Mouse (Mus musculus) CD4-positive, CD25-positive, alpha-beta regulatory T cell (primary cell): Measurements from ENCODE around the gene Slc37a2. TPM values are rescaled to one million over a fixed set of nuclear protein-coding genes. Genes with fewer than 3 reads are reported as not detected.

Source experiments
- polyA plus RNA-seq: library from polyadenylated mRNA; unstranded; fragments of 100-300 nt; shearing (Covaris generic); gene quantifications from one replicate; pipeline ENCODE4 v1.2.1, GENCODE M21; 2017

The Slc37a2 gene
- 2.2 TPM for polyA plus RNA-seq

DNA sequence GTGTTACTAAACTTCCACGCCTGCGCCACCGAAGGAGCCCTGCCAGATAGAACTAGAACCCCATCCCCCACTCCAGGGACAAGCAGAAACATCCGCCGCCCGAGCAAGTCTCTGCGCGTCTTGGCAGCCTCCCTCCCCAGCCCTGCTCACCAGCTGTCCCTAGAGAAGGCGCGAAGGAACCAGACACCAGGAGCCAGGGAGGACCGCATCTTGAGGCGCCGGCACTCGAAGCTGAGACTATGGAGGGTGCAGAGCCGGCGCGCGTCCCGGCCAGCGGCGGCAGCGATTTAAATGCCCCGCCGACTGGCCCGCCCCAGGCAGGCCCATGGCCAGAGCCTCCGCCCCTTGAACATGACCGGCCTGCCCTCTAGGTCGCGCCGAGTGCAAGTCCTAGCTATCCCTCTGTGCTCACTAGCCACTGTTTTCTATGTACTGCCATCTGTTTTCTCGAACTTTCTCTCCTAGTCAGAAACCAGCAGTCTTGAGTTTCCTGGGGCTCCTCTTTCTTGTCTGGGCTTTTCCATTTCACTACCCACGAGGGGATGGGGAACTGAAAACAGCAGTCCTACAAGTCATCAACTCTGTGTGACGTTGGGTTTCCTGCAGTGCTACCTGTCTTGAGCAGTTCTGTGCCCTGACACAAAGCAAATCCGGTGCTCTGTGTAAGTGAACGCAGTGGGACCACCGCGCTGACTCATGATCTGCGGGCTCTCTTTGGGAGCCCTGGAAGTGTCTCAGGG lies at the start of gene Slc37a2:
Gene Slc37a2, minus strand, starts transcription at position 590 of the 740 bp plus-strand sequence.

DNA sequence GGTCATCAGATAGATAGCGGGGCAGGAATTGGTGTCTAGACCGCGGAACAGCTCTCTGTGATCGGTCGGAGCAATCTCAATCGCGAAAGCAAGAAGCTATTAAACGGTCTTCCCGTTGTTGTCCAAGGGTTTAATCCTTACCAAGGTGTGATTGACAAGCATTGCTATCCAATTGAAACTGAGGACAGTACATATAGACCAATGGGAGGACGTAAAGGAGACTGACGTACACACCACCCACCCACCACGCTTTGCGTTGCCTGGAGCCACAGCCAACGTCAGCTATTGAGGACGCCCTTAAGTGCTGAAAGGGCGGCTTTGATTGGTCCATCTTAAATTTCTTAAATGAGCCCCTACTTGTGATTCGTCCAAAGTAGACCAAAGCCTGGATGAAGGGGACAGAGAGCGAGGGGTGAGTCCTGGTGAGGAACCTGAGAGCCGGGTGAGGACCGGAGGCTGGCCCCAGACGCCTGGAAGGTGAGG lies 47.6 kb downstream of the Slc37a2 start, which contains the start of gene Tmem218:
Gene Tmem218, plus strand, starts transcription at position 295 of the 483 bp plus-strand sequence.

Other genes starting within 250 kb of the Slc37a2 start
- 0.18 TPM for gene Pknox2, start 108.3 kb downstream of the Slc37a2 start, polyA plus RNA-seq
- gene Tmem218, start 47.5 kb downstream of the Slc37a2 start, polyA plus RNA-seq = 2.3 TPM
- 7.4 TPM for gene Ccdc15, start 92.7 kb upstream of the Slc37a2 start, polyA plus RNA-seq
- gene Hepacam, start 111.6 kb upstream of the Slc37a2 start, polyA plus RNA-seq = not detected
- gene Robo4, start 146.2 kb upstream of the Slc37a2 start, polyA plus RNA-seq = not detected
- gene Robo3, start 177.5 kb upstream of the Slc37a2 start, polyA plus RNA-seq = not detected
- gene Msantd2, start 233.6 kb upstream of the Slc37a2 start, polyA plus RNA-seq = 25.0 TPM